Mouse (Mus musculus): ENCODE measurements around the gene Ezr.

Ezr gene

GRCm38 (mm10) chr17:6782611-6783005, at the start of gene Ezr:
Gene Ezr (minus strand): TSS chr17:6782784.
- DNase-seq (ENCODE audit: low read depth, low spot score) = no peak

- no peak for DNase-seq (ENCODE audit: low read depth, low spot score)
These were observed 47.5 kb upstream of the Ezr start for GRCm38 (mm10) chr17:6830004-6830592.

- no peak for DNase-seq (ENCODE audit: low read depth, low spot score)
These were observed 46.1 kb upstream of the Ezr start for GRCm38 (mm10) chr17:6828531-6829150.

- DNase-seq (ENCODE audit: low read depth, low spot score) = peak; percentile 91
These were observed 45.3 kb upstream of the Ezr start for GRCm38 (mm10) chr17:6827740-6828461.

GRCm38 (mm10) chr17:6827159-6827733, 44.7 kb upstream of the Ezr start:
- DNase-seq (ENCODE audit: low read depth, low spot score) = peak; percentile 51

GRCm38 (mm10) chr17:6816796-6817195, 34.2 kb upstream of the Ezr start:
- DNase-seq (ENCODE audit: low read depth, low spot score) = no peak

GRCm38 (mm10) chr17:6816151-6816550, 33.6 kb upstream of the Ezr start:
- DNase-seq (ENCODE audit: low read depth, low spot score) = no peak

- no peak for DNase-seq (ENCODE audit: low read depth, low spot score)
These were observed 32.1 kb upstream of the Ezr start for GRCm38 (mm10) chr17:6814656-6815055.

GRCm38 (mm10) chr17:6812851-6813191, 30.2 kb upstream of the Ezr start:
- no peak for DNase-seq (ENCODE audit: low read depth, low spot score)

- DNase-seq (ENCODE audit: low read depth, low spot score) = no peak
These were observed 29.6 kb upstream of the Ezr start for GRCm38 (mm10) chr17:6811931-6812850.

GRCm38 (mm10) chr17:6809331-6809730, 26.7 kb upstream of the Ezr start:
- no peak for DNase-seq (ENCODE audit: low read depth, low spot score)

GRCm38 (mm10) chr17:6808521-6809165, 26.1 kb upstream of the Ezr start:
- DNase-seq (ENCODE audit: low read depth, low spot score) = peak; percentile 29

GRCm38 (mm10) chr17:6807827-6808520, 25.4 kb upstream of the Ezr start:
- no peak for DNase-seq (ENCODE audit: low read depth, low spot score)

- DNase-seq (ENCODE audit: low read depth, low spot score) = no peak
These were observed 22.4 kb upstream of the Ezr start for GRCm38 (mm10) chr17:6804853-6805543.

GRCm38 (mm10) chr17:6804111-6804510, 21.5 kb upstream of the Ezr start:
- no peak for DNase-seq (ENCODE audit: low read depth, low spot score)

- DNase-seq (ENCODE audit: low read depth, low spot score) = no peak
These were observed 21.0 kb upstream of the Ezr start for GRCm38 (mm10) chr17:6803614-6804013.

GRCm38 (mm10) chr17:6798392-6799061, 15.9 kb upstream of the Ezr start:
- DNase-seq (ENCODE audit: low read depth, low spot score) = no peak

- DNase-seq (ENCODE audit: low read depth, low spot score) = no peak
These were observed 14.9 kb upstream of the Ezr start for GRCm38 (mm10) chr17:6797471-6797870.

GRCm38 (mm10) chr17:6794160-6794751, 11.7 kb upstream of the Ezr start:
- DNase-seq (ENCODE audit: low read depth, low spot score) = no peak
